Mouse (Mus musculus): ENCODE measurements around the gene Bag1.
"Not testable (repeated sequence)": the region's sequence is repeated elsewhere in the genome, so short reads cannot be mapped to it uniquely, and the experiment has no call there.

Gene Bag1

DNA sequence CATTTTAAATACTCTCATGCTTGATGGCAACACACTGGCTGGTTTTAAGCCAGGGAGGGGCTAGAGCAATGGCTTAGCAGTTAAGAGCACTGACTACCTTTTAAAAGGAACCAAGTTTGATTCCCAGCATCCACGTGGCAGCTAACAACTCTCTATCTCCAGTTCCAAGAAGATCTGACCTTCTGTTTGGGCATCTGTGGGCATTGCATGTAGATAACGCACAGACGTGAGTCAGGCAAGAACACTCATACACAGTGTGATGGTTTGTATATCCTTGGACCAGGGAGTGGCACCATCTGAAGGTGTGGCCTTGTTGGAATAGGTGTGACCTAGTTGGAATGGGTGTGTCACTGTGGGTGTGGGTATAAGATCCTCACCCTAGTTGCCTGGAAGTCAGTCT lies 13.7 kb downstream of the Bag1 start:
- DNase-seq, result not testable (repeated sequence)

DNA sequence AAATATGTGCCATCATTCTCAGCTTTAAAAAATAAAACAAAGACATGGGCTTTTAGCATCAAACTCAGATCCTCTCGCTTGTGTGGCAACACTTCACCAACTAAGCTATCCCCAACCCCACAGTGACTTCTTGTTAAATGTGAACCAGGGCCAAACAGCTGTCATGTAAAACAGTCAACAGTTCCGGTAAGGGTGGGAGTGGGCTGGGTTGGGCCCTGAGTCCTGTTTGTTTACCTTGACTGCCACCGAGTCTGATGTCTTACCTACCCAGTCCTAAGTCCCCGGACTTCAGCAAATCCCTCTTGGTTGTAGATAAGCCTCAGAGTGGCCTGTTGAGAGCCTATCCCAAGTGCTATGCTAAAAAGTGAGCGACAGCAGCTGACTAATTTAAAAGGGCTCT lies 14.4 kb downstream of the Bag1 start:
- no peak for DNase-seq

DNA sequence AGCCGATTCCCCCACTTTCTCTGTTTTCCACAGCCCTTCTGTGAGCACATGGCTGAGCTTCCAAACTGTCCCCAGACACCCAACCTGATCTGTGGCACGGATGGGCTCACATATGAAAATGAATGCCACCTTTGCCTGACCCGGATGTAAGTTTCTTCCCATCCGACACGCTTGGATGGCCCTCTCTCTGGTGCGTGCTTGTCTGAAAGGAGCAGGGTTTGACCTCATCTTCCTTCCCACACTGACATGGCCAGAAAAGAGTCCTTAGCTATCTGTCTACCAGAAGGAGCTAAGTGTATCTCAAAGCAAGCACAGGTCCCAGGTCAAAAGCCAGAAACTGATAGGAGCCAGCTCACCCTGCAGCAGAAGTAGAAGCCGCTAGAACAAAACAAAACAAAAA lies 19.0 kb downstream of the Bag1 start:
- no peak for DNase-seq

DNA sequence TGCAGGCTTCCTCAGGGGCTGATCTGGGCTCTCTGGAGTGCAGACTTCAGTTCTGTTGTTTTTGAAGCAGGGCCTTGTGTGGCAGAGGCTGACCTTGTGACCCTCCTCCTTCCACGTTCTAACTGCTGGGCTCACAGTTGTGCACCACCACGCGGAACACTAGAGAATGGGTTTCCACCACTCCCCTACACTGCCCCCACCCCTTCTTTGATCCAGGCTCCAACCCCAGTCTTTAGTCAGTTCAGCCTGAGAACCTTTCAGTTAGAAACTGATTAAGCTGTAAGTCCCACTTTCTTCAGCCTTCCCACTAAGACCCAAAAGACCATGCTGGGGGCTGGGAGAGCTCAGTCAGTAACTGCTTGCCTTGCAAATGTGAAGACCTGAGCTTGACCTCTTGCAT lies 22.5 kb downstream of the Bag1 start:
- DNase-seq, result no peak

DNA sequence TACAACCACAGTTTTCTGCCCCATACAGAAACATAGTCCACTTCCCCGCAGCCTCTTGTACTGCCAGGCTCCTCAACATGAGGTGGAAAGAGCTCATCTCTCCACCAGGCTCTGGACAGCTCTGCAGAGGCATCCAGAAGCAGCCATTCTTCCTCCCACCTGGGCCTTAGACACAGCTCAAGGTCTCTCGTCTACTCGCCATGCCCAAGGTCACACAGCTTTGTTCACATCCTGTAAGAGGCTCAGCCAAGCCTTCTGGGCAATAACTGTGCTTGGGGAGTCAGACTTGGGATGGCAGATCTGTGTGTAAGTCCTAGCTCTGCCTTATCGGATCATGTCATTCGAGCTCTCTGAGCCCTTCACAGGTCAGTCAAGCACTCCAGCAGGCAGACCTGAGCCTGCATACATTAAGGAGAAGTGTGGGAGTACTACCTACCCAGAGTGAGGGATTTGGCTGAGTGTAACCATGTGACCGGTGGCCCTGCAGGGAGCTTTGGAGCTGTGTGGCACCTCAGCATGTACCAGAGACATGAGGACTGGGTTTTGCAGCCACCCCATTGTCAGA lies 24.9 kb downstream of the Bag1 start:
- DNase-seq, result no peak

DNA sequence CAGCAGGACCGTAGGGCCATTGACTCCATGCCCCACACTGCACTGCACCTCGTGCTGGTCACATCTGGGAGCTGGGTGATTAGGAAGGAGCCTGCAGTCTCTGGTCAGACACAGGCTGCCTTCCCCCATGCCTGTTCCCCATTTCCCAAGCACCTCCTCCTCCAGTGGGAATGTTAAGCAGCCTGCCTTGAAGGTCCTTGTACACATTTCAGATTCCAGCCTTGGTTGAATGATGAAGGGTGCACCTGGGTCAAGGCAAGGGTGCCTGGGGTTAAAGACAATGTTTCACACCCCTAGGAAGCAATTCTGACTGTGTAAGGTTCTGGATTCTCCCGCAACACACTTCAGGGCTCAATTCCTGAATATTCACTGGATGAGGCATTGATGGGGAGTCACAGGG lies 26.8 kb downstream of the Bag1 start:
- no peak for DNase-seq

DNA sequence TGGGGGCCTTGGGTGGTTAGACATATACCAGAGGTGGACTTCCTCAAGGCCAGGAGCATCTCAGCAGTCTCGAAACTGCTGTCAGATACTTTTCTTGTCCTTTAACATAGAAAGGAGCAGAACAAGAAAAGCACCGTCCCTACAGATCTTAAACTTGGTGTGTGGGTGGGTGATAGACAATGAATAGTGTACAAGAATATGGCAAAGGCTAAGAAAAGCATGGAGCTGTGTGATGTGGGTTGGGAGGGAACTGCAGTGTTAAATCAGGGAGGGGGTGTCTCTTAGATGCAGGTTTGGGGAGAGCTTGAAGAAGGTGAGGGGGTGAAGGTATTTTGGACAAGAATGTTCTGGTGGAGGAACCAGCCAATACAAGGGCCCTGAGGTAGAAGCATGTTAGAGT lies 27.5 kb downstream of the Bag1 start:
- no peak for DNase-seq

DNA sequence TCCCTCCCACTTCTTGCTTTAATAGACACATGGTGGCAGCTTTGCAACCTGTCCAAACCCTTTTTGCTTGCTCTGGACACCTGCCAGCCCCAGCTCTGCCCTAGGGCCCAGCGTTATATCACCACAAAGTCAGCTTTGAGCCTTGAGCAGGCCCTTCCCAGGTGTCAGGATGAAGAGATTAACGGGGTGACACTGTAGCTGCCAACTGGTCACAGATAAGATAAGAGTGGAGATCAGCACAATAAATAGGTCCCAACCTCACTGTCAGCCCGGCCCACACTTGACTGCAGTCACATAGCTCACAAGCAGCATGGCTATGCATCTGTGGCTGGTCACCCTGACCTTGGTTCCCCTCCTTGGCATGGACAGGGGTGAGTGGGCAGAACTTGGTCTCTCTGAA lies 28.3 kb downstream of the Bag1 start, which contains the start of gene Spink4:
Spink4 (plus strand) TSS at position 268 of the 400 bp plus-strand sequence.
- peak; percentile 39 for DNase-seq

DNA sequence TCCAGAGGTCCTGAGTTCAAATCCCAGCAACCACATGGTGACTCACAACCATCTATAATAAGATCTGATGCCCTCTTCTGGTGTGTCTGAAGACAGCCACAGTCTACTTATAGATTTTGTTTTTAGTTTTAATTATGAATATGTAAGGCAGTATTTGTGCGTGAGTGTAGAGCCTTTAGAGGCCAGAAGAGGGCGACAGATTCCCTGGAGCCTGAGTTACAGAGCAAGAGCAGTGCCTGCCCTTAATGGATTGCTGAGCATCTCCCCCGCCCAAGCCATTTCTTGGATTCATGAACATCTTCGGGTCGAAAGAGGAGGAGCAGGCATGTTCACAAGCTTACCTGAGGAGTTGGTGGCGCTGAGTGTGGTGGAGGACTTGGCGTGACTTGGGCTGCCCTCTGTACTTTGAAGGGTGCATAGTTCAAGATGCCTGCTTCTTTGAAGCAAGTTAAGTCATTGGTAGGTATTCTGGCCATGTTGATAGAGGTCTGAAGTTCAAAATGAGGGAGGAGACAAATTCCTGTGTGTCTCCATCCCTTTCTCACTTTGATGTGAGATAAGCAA lies 31.4 kb downstream of the Bag1 start:
- DNase-seq, result no peak

DNA sequence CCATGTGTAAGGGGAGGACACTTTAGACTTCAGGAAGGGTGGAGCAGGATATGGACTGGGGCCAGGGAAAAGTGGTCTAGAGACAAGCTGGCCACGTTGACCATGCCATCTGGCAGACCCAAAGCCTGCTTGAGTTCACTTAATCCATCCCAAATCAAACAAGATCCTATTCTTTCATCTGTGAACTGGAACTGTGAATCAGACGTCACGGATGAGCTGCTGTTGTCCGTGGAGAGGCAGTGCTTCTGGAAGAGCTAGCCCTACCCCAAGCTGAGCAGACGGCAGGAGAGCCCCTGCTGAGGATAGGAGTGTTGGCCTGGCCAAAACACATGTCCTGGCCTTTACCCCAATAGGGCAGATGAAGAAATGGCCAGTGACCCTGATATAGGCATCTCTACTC lies 32.1 kb downstream of the Bag1 start:
- DNase-seq, result no peak

DNA sequence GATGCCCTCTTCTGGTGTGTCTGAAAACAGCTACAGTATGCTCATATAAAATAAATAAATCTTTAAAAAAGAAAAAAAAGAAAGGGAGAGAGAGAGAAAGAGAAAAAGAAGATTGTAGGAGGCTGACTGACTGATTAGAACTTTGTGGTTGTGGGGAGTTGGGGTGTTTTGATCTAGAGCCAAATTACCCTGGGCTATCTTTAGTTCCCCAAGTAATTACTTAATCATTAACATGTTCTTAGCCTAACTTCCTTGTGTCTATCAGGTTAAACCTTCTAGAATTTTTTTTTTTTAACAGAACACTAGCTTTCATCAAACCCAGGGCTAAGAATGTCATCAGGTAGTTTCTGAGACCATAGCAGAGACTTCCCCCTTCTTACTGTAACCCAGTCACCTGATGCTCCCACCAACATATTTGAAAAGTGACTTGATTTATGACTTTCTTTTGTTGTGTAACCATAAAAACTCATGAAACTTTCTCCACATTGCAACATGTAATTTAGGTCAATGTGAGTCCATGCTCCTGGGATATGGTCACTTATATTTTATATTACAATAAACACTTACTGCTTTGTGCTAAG lies 33.7 kb downstream of the Bag1 start:
- no peak for DNase-seq

DNA sequence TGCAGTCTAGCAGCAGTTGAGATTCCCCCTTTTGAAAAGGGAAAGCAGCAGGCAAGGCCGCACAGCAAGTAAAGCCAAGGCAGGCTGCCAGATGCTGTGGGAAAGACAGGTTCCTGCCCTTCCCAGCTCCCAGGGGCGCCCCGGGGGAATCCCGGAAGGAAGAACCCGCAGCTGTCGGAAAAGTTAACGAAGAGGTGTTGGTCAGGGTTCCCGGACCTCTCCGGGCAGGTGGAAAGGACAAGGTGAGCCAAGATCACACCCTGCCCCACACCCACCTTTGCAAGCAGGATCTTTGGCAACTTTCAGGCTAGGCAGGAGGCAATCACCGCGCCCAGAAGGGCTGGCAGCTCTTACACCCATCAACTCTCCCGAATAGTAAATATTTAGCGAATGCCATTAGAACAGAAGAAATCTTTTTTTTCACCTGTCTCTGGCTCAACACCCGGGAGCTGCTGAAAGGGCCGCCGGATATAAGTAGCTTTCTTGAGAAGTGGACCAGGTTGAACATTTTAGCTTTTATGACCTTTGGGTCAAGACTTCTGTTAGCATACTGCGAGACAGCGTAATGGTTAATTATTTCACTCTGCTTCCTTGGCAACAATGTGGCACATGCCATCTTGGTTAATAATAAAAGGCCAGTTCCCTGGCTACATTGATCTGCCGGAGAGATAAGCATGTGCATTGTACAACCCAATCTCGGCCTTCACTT lies 39.7 kb downstream of the Bag1 start:
- peak; percentile 52 for DNase-seq

DNA sequence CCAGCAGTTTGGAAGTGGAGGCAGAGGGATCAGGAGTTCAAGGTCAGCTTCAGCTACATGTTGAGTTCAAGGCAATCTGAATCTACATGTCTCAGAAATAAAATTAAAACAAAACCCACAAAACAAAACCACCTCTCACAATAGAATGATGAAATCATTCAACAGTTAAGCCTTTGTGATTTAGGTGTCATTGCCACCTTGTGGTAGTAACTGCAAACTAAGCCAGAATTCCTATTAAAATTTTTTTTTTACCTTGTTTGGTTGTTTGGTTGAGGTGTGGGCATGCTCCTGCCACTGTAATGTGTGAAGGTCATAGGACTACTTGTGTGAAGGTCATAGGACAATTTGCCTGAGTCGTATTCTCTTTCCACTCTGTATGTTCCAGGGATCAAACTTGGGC lies 41.8 kb downstream of the Bag1 start:
- DNase-seq, result peak; percentile 20

DNA sequence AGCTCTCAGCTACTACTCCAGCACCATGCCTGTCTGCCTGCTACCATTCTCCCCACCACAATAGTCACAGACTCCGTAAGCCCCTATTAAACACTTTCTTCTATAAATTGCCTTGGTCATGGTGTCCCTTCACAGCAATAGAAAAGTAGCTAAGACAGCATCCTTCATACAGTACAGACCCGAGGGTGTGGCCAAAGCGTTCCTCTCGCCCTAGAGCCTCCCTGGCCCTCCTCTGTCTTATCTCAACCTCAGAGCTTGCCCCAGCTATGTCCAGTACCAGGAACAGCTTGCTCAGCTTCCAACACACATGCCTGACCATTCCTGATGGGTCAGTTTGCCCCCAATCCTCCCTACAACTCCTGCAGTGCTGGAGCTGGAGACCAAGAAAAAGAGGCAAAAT lies 47.5 kb downstream of the Bag1 start:
- no peak for DNase-seq

DNA sequence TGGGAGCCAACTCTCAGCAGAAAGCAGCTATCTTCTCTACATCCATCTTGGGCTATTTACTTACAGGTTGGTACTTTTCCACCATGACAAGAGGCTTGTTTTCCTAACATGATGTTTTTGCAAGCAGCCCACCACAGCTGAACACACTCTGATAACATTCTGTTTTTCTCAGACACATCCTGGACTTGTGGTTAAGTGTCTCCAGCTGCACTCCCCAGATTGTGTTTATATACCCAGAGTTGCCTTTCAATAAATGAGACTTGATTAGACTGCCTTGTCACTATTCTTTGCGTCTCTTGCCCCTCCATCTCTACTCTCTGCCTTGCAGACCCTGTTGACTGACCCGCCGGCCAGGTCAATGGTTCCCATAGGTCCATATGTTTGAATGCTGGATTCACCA lies 48.0 kb downstream of the Bag1 start:
- DNase-seq, result no peak

DNA sequence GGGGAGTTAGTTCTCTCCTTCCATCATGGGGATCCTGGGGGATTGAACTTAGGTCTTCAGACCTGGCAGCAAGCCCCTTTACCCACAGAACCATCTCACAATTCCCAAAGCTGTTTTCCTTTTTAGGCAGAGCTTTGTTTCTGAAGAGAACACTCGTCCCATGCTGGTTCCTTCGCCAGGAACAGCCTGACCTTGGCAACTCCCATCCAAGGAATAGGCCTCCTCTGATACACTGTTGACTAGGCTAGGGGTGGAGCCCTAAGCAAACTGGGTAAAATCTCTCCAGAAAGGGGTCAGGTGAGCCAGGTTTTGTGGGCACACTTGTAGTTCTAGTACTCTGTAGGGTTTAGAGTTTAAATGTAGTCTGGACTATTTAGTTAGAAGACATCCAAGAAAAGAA lies 48.8 kb downstream of the Bag1 start:
- no peak for DNase-seq

DNA sequence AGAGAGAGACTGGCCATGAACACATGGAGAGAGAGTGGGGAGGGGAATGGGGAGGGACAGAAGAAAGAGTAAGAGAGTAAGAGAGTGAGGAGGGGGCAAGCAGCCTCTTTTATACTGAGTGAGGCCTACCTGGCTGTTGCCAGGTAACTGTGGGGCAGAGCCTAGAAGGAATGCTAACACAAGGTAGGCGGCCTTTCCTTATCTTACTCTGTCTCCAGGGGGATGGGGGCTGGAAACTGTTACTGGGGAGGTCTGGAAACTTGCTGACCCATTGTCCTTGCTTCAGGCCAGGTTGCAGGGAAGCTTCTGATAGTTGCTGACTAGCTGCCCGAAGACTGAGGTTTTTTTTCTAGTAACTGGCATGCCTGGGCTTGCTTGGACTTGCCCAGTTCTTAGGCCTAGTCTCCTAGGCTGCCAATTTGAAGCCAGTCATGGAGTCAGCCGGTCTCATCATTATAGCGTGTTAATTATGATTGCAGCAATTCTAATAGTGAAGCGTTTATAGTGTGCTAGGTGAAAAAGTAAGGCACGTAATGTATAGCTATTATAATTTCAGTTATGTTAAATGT lies 49.5 kb downstream of the Bag1 start:
- DNase-seq, result no peak

DNA sequence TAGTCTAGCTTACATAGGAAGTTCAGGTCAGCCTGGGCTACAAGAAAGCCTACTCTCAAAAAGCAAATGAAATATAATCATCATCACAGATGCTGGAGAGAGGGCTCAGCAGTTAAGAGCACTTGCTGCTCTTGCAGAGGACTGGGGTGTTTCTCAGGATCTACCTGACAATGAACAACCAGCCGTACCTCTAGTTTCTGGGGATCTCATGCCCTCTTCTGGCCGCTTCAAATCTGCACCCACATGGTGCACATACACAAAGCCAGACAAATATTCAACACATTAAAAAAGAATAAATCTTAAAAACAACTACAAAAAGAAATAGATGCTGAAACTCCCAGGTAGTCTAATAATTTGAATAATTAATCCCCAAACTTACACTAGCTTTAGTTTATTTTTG lies 52.4 kb downstream of the Bag1 start:
- no peak for DNase-seq

DNA sequence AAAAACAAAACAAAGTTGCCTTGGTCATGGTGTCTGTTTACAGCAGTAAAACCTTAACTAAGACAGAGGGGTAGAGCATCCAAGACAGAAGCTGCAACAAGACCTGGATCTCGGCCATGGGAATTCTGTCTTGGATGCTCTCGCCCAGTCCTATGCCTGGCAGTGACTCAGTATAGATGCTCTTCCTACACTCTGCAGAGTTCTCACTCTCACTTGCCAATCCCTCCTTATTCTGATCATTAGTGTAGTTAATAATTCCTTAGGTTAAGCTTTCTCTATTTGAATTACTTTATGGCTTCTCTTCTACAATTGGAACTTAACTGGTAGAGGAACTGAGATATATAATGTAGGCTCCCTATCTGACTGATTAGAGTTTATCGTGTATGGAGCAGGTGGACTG lies 53.0 kb downstream of the Bag1 start:
- no peak for DNase-seq

DNA sequence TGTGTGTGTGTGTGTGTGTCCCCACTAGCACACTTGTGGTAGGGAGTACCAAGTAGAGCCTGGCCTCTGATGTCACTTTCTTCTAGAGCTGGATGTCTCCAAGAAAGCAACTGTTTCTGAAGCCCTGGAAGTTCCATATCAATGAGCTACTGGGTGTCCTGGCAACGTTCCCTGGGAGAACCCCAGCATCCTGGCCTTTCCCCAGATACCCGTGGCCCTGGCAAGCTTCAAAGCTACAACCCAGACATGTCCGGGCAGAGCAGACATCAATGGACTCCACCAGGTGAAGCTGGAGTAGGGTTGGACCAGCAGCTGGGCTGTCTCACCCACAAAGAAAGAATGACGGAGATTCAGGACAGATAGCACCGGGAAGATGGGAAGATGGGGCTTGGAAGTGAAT lies 56.9 kb downstream of the Bag1 start:
- DNase-seq, result no peak

DNA sequence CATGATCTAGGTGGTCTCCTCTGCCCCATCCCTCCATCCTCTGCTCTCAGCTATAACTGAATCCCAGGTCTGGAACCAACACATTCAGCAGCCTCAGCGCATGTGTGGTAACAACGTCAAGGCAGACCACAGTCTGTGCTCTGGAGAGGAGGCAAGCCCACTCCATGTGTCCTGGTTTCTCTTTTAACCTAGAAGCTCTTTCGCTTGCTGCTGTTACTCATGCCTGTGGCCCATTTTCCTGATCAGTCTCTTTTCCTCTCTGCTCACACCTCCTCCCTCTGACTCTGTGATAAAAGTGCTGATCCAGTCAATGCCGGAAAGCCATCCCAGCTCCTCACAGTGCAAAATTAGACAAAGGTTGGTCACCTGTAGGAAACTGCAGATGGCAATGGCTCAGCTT lies 58.1 kb downstream of the Bag1 start:
- DNase-seq, result no peak

DNA sequence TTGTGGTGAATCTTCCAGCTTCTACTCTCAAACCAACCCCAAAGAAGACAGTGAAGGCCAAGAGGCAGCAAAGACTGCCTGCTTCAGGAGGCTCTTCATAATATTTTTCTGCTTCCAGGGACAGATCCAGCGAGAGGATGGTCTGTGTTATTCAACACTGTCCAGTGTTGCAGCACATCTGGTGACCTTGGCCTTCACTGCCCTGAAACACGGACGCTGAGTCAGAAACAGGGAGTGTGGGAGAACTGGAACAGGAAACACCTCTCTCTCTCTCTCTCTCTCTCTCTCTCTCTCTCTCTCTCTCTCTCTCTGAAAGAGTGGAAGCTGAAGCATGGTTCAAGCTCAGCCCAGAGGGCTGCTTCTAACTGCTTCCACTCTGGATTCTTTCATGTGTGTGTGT lies 58.8 kb downstream of the Bag1 start:
- DNase-seq, result no peak

DNA sequence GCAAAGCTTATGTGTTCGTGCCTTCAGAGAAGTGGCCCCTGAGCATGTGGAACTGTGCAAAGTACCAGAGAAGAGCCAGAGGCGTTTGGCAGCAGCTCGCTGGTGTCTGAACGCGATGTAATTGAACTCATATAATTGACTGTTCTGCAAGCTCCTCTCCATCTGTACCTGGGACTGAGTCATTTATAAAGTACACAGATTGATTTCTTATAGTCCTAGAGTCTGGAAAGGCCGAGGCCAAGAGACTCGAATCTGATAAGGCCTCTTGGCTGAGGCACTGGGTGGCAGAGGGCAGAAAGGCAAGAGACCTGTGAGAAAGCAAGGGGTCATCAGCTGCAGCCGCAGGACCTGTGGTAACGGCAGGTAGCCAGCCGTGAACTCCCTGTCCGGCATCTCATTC lies 59.3 kb downstream of the Bag1 start:
- no peak for DNase-seq
